Mouse (Mus musculus): ENCODE measurements around the gene Fndc1.

Fndc1 gene

DNA sequence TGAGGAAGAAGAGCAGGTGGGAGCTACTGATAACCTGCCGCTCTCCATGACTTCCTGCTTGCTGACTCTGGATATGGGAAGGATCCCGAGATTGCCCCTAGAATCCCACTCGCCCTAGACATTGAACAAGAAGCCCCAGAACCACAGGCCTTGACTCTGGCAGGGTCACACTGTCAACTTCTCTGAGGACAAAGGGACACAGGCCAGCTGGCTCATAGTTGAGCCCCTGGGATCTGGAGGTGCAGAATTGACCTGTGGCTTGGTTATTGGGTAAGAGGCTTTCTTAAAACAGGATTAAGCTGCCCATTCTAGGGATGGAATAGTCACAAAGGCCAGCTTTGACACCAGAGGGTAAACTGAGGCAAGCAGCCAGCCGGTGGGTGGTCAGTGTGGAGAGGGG is 136.8 kb downstream of the Fndc1 start:
- no peak for DNase-seq (ENCODE audit: low spot score in 2 of 2)
